Mouse (Mus musculus): ENCODE results near the gene Slc35e1.

Slc35e1 gene

DNA sequence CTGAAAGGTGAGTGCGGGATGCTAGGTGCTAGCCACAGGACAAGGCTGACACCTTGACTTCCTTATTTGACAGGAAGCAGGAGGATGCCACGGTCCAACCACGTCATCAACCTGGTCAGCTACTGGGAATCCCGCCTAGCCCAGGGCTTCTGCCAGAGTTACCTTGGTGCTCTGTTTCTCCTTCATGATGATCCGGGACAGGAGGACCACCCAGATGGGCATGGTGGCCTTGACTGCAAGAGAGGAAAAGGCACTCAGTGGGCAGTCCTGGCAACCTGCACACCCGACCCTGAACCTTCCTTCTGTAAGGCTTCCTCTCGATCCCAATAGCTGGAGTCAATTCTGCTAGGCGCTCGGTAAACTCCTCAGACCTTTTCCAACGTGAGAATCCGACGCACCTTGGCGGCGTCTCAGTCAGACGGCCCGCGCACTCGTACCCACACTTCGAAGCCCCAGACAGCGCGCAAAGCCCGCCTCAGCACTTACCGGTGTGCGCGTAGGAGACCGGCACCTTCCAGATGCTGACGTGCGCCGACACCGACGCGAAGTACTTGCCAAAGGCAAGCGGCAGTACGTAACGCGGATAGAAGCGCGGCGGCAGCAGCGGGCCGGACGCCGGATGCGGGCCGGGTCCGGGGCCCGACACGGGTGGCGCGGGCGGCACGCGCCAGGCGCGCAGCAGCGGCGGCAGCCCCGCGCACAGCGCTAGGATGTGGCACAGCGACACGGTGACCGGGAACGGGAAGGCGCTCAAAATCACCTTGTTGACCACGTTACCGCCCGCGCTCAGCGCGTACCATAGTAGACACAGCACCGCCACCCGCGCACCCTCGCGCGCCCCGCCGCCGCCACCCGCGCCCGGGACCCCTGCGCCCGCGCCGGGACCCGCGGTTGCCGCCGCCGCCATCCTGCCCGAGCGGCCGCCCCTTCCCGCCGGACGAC lies at the start of gene Slc35e1:
Slc35e1 (minus strand) TSS at position 935 of the 942 bp plus-strand sequence.
- peak; percentile 32 for ATAC-seq (ENCODE audit: low TSS enrichment)

GRCm38 (mm10) chr8:72539234-72539633 lies 46.8 kb upstream of the Slc35e1 start:
- no peak for ATAC-seq (ENCODE audit: low TSS enrichment)

GRCm38 (mm10) chr8:72534888-72535287 lies 42.5 kb upstream of the Slc35e1 start:
- ATAC-seq (ENCODE audit: low TSS enrichment): no peak

DNA sequence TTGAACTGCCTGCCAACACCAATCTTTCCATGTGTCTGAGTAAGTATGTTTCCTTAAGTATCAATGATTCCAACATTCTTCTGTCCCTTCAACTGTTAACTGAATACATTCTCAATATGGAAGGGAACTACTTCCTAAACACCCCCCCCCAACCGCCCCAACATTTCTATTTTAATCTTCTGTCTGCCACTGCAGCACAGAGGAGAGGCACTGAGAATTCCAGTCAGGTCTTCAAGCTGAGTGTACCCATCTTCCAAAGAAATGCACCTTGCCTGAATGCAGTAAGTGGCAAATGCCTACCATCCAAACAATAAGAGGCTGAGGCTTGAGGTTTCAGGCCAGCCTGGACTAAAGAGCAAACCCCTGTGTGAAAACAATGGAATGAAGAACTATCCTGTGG lies 39.7 kb upstream of the Slc35e1 start:
- peak; percentile 81 for ATAC-seq (ENCODE audit: low TSS enrichment)

DNA sequence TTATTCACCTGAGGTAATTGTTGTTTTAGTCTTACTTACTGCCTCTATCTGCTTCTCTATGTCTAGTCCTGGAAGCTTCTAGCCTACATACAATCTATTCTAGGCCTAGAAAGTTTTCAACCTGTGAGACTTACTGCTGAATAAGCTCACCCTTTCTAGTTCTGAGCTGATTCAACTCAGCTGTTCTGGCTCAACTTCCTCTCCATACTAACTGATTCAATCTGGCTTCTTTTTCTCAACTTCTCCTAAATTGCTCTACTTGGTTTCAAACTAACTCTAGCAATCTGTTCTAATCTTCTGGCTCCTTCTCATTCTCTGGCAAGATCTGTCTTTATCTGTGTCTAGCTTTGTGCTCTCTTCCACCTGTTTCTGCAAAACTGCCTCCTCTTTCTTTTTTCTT lies 29.5 kb upstream of the Slc35e1 start:
- ATAC-seq (ENCODE audit: low TSS enrichment): no peak

DNA sequence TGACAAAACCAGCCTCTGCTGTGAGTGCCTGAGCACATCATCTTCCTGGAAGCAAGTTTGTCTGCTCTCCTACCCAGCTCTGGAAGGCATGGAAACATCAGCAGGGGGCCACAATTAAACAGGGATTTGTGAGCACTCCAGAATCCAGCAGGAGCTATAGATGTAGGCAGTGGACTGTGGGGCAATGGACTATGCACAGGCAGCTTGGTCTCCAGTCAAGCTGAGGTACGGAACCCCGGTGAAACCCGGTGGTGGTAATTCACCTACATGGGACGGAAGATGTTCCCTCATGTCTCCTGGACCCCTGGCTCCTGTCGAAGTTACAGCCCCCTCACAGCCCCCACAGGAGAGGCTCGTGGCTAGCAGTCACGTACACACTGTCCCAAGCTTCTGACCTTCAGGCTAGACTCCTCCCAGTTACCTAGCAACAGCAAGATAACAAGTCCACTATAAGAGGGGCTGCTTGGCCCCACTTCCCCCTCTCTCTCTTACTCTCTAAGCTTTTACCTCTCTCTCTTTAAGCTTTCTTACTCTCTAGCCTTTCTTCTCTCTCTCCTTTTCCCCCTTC lies 25.1 kb upstream of the Slc35e1 start:
- no peak for ATAC-seq (ENCODE audit: low TSS enrichment)

- ATAC-seq (ENCODE audit: low TSS enrichment): no peak
Measured at GRCm38 (mm10) chr8:72513158-72513557, 20.7 kb upstream of the Slc35e1 start.

DNA sequence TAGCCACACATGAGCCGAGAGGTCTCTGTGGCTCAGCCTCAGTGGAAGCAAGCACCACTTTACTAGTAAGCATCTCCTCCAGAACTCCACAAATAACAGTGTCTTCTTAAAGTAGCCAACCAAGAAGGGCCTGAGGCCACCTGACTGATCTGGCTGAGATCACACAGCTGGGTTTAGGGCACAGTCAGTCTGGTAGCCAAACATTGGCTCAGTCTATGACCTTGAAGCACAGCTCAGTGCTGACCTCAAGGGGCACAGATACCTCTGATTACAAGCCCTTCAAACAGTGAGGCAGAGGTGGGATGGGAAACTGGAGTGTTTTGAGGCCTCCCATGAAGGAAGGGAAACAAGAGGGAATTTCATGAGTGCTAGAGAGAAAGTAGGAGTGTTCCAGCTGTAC lies 20.2 kb upstream of the Slc35e1 start:
- no peak for ATAC-seq (ENCODE audit: low TSS enrichment)

GRCm38 (mm10) chr8:72507505-72507904 lies 15.1 kb upstream of the Slc35e1 start:
- no peak for ATAC-seq (ENCODE audit: low TSS enrichment)

DNA sequence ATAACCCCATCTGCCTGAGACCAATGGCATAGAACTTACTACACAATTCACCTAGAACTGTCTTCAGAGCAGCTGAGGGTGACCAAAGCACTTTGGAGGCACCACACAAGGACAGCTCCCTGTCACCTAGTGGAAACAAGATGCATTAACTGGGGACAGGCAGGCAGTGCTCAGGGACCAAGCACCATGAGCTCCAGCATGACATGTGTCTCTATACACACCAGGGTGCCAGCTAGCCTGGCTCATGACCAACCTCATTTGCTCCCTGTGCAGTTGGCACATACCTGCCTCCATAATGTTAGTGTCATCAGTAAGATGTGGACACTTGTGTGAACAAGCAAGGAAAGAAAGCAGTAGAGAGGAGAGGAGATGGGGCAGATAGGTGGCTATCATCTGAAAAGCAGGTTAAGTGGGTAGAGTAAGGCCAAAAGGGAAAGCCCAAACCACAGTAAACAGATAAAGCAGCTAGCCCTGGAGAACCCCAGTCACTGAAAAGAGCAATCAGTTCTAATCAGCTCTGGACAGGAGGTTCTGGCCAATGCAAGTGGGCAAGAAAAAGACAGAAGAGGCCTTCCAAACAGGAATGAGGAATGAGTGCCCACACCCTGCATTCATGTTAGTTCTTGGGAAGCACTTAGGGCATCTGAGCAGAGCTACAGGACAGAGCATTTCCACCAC lies 12.4 kb upstream of the Slc35e1 start:
- no peak for ATAC-seq (ENCODE audit: low TSS enrichment)

DNA sequence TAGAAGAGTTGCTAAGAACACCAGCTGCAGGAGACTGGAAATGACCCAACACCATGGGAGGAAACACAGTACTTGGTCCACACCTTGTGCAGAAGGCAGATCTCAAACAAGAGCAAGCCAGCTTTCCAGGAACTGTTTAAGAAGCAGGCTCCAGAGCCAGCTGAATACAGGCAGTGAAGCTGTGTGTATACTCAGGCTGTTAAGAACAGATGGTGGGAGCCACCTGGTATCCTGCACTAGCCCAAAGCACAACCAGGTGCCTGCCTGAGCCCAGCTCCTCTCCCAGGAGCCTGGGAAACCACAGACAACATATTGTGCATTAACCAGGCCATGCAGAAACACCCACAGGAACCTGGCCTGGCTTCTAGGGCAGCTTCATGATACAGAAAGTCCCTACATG lies 11.7 kb upstream of the Slc35e1 start:
- peak; percentile 64 for ATAC-seq (ENCODE audit: low TSS enrichment)

DNA sequence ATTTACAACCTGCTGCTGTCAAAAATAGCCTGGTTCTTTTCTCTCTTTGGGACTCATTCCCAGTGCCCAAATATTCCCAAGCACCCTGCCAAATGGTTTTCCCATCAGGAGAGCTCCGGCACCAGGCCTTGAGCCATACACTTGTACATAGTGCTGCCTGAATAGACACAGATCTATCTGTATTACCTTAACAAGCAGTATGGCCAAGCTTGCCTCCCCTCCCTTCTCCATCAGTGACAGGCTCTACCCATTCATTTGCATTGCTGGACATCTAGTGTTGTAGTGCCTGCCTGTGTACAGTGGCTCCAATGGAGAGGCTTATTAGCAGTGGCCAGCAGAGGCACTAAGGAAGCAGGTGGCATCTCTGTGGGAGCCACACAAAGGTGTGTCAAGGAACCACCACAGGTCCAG lies 8.1 kb upstream of the Slc35e1 start:
- no peak for ATAC-seq (ENCODE audit: low TSS enrichment)

DNA sequence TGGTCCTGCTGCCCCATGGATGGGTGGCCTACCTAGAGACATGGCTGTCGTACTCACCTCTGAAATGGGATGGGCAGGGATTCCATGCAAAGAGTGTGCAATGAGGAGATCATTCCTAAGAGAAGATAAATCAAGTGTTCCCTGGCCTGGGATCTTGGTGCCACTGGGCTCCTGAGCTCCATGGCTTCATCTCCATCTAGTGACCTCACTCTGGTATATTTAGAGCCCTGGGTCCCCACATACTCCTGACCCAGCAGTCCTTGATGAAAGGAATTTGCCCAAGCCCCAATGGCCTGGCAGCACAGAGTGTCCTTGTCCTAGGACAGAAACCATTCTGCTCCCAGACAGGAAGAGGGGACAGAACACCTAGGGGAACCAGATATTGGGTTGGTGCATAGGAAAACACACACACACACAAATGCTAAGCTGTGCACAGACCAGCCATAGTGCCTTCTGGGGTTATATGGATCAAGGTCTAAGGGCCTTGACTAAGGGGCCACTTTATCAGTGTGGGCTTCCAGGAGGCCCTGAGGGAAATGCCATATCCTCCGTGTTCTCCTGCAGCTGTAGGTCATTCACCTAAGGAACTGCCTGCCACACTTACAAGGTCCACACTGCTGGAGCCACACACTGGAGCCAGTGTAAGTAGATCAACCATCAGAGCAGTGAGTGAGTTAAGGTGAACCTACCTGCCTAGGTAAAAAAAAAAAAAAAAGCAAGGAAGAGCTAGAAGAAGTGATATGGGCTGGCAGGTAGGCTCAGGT lies 7.3 kb upstream of the Slc35e1 start:
- no peak for ATAC-seq (ENCODE audit: low TSS enrichment)

DNA sequence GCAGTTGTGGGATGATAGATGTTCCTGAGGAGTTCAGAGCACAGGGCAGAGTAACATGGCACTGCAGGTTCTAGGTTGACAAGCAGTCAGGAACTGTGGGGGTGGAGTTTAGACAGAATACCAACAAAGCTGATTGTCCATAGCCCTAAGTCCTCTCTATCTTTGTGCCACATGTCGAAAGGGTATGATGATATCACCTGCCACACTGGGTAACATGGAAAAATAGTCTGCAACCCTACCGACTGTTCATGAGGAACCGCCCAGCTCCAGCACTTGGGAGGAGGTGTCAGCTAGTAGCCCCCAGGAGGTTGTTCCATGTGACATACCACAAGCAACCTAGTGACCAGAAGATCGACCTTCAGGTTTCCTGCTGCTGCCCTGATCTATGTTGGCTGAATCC lies 6.1 kb upstream of the Slc35e1 start:
- no peak for ATAC-seq (ENCODE audit: low TSS enrichment)

GRCm38 (mm10) chr8:72497911-72498310 lies 5.5 kb upstream of the Slc35e1 start:
- no peak for ATAC-seq (ENCODE audit: low TSS enrichment)

DNA sequence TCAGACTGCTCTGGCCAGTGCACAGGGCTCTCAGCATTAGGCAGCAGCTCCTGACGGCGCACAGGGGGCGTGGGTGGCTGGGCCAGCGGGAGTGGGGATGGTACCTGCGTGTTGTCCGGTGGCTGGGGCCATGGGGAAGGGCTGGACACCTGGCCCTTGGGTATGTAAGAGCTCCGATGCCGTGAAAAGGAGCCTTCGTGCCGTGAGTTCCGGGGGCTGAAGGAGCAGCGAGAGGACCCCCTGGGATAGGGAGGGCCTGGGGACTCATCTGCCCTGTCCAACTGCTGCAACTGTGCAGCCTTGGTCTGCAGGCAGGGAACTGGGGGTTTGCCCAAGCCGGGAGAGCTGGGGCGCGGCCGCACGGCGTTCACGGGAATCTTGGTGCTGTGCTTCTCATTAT lies 3.8 kb upstream of the Slc35e1 start:
- no peak for ATAC-seq (ENCODE audit: low TSS enrichment)

DNA sequence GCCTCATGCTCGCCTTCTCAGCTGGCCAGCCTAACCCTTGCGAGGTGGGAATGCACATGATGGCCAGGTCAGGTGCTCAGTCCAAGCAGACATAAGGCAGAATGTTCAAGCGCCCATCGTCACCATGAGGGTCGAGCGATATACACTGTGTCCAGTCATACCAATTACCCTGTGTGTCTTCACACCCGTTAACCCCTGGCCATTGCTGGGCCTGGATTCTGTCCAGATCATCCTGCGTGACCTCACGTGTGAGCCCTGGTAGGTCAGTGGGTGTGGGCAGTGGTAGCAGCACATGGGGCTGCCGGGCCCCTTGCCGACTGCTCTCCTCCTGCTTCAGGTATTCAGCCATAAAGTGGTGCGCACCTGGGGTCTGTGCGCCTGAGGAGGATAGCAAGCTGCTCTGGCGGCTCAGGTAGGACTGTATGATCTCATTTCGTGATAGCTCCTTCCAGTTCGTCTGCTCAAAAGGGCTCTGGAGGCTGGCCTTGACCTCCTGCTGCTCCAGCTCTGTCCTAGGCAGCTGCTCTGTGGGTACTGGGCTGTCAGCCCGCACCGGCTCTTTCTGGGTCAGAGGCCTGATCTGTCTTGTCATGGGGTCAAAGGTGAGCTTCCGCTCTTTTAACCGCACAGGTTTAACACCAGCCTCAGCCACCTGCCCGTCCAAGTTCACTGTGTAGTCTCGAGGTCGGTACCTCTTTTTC lies 3.1 kb upstream of the Slc35e1 start:
- ATAC-seq (ENCODE audit: low TSS enrichment): no peak

DNA sequence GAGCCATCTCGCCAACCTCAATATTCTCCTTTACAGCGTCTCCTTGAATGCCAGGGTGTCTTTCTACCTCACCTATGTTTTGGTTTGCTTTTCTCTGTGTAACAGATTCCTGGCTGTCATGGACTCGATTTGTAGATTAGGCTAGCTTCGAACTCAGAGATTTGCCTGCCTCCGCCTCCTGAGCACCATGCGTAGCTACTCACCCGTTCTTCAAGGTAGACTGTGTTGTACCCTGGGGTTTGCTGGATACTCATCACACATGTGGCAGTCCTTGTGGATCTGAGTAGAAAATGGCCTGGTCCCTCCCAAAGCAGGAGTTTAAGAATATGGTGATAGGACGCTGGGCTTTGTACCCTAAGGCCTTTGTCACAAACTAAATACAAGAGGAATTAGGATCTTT lies 967 bp upstream of the Slc35e1 start:
- no peak for ATAC-seq (ENCODE audit: low TSS enrichment)

- ATAC-seq (ENCODE audit: low TSS enrichment): peak; percentile 87
Measured at GRCm38 (mm10) chr8:72492622-72493081, 238 bp upstream of the Slc35e1 start.

DNA sequence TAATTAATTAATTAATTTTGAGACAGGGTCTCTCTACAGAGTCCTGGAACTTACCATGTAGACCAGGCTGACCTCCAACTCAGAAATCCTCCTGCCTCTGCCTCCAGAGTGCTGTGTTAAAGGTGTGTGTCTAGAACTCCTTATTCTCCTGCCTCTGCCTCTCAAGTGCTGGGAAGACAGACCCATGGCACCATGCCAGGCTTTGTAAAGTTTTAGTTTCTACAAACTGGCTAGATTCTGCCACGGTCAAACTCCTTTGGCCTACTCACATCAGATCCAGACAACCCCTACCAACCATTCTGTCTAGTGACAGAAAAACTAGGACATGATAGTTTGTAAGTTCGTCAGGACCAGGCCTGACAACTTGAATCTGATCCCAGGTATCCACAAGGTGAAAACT lies 1.4 kb downstream of the Slc35e1 start:
- no peak for ATAC-seq (ENCODE audit: low TSS enrichment)

DNA sequence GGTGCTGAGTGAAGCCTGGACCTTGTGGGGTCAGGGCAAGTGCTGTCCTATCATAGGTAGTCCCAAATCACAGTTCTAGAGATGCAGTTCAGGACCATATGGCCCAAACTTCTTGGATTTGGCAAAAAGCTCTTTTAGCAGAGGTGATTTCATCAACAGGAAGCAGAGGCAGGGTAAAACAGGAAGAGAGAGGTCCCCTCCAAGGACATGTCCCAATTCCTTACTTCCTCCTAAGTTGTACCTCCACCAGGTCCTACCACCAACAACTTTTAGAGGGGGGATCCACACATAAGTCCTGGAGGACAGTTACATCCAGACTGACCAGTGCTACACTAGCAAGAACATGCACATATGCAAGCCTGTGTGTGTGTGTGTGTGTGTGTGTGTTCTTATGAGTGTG lies 5.4 kb downstream of the Slc35e1 start:
- no peak for ATAC-seq (ENCODE audit: low TSS enrichment)

Measured in frontal cortex, adult (tissue).